Mouse (Mus musculus): ENCODE measurements around the gene Limd2. TPM values are rescaled to one million over a fixed set of nuclear protein-coding genes. Genes with fewer than 3 reads are reported as not detected.

The Limd2 gene
- polyA plus RNA-seq, 1 experiment = 128 TPM

- peak; percentile 32; the same call in 1 of the 2 replicates for TF ChIP-seq CTCF (IDR thresholded peaks at IDR 0.05; ENCODE audit: borderline replicate concordance, extremely low read depth, insufficient read depth, insufficient read length)
- no peak for TF ChIP-seq POLR2A (IDR thresholded peaks at IDR 0.05; ENCODE audit: borderline replicate concordance, extremely low read depth, insufficient read depth, insufficient read length, poor library complexity, severe bottlenecking)
- DNase-seq (ENCODE audit: low read depth) = peak; percentile 42
These were observed 10.1 kb upstream of the Limd2 start for GRCm38 (mm10) chr11:106170807-106171206.

GRCm38 (mm10) chr11:106167435-106167834 is 6.8 kb upstream of the Limd2 start:
- no peak for TF ChIP-seq CTCF (IDR thresholded peaks at IDR 0.05; ENCODE audit: borderline replicate concordance, extremely low read depth, insufficient read depth, insufficient read length)
- TF ChIP-seq POLR2A (IDR thresholded peaks at IDR 0.05; ENCODE audit: borderline replicate concordance, extremely low read depth, insufficient read depth, insufficient read length, poor library complexity, severe bottlenecking) = no peak
- no peak for DNase-seq (ENCODE audit: low read depth)

GRCm38 (mm10) chr11:106164601-106165180 is 4.0 kb upstream of the Limd2 start:
- TF ChIP-seq POLR2A (IDR thresholded peaks at IDR 0.05; ENCODE audit: borderline replicate concordance, extremely low read depth, insufficient read depth, insufficient read length, poor library complexity, severe bottlenecking) (no peak), CTCF (IDR thresholded peaks at IDR 0.05; ENCODE audit: borderline replicate concordance, extremely low read depth, insufficient read depth, insufficient read length) (no peak)
- no peak for DNase-seq (ENCODE audit: low read depth)

- TF ChIP-seq POLR2A (IDR thresholded peaks at IDR 0.05; ENCODE audit: borderline replicate concordance, extremely low read depth, insufficient read depth, insufficient read length, poor library complexity, severe bottlenecking) = no peak
- TF ChIP-seq CTCF (IDR thresholded peaks at IDR 0.05; ENCODE audit: borderline replicate concordance, extremely low read depth, insufficient read depth, insufficient read length) = no peak
- no peak for DNase-seq (ENCODE audit: low read depth)
These were observed 2.9 kb upstream of the Limd2 start for GRCm38 (mm10) chr11:106163546-106163945.

GRCm38 (mm10) chr11:106162237-106162636 is 1.6 kb upstream of the Limd2 start:
- no peak for TF ChIP-seq CTCF (IDR thresholded peaks at IDR 0.05; ENCODE audit: borderline replicate concordance, extremely low read depth, insufficient read depth, insufficient read length)
- TF ChIP-seq POLR2A (IDR thresholded peaks at IDR 0.05; ENCODE audit: borderline replicate concordance, extremely low read depth, insufficient read depth, insufficient read length, poor library complexity, severe bottlenecking) = no peak
- no peak for DNase-seq (ENCODE audit: low read depth)

GRCm38 (mm10) chr11:106159921-106160840 is 479 bp downstream of the Limd2 start:
- TF ChIP-seq POLR2A (IDR thresholded peaks at IDR 0.05; ENCODE audit: borderline replicate concordance, extremely low read depth, insufficient read depth, insufficient read length, poor library complexity, severe bottlenecking) (peak; percentile 85), CTCF (IDR thresholded peaks at IDR 0.05; ENCODE audit: borderline replicate concordance, extremely low read depth, insufficient read depth, insufficient read length) (peak; percentile 17; the same call in 1 of the 2 replicates)
- DNase-seq (ENCODE audit: low read depth) = peak; percentile 94

- TF ChIP-seq CTCF (IDR thresholded peaks at IDR 0.05; ENCODE audit: borderline replicate concordance, extremely low read depth, insufficient read depth, insufficient read length) (no peak), POLR2A (IDR thresholded peaks at IDR 0.05; ENCODE audit: borderline replicate concordance, extremely low read depth, insufficient read depth, insufficient read length, poor library complexity, severe bottlenecking) (no peak)
- DNase-seq (ENCODE audit: low read depth) = peak; percentile 44
These were observed 1.3 kb downstream of the Limd2 start for GRCm38 (mm10) chr11:106159216-106159920.

- DNase-seq (ENCODE audit: low read depth) = no peak
- no peak for TF ChIP-seq POLR2A (IDR thresholded peaks at IDR 0.05; ENCODE audit: borderline replicate concordance, extremely low read depth, insufficient read depth, insufficient read length, poor library complexity, severe bottlenecking)
- no peak for TF ChIP-seq CTCF (IDR thresholded peaks at IDR 0.05; ENCODE audit: borderline replicate concordance, extremely low read depth, insufficient read depth, insufficient read length)
These were observed 1.8 kb downstream of the Limd2 start for GRCm38 (mm10) chr11:106158930-106159215.

- peak; percentile 47; the same call in 1 of the 2 replicates for TF ChIP-seq CTCF (IDR thresholded peaks at IDR 0.05; ENCODE audit: borderline replicate concordance, extremely low read depth, insufficient read depth, insufficient read length)
- no peak for TF ChIP-seq POLR2A (IDR thresholded peaks at IDR 0.05; ENCODE audit: borderline replicate concordance, extremely low read depth, insufficient read depth, insufficient read length, poor library complexity, severe bottlenecking)
- DNase-seq (ENCODE audit: low read depth) = peak; percentile 53
These were observed 2.4 kb downstream of the Limd2 start for GRCm38 (mm10) chr11:106158081-106158929.

- no peak for TF ChIP-seq CTCF (IDR thresholded peaks at IDR 0.05; ENCODE audit: borderline replicate concordance, extremely low read depth, insufficient read depth, insufficient read length)
- no peak for TF ChIP-seq POLR2A (IDR thresholded peaks at IDR 0.05; ENCODE audit: borderline replicate concordance, extremely low read depth, insufficient read depth, insufficient read length, poor library complexity, severe bottlenecking)
- no peak for DNase-seq (ENCODE audit: low read depth)
These were observed 3.5 kb downstream of the Limd2 start for GRCm38 (mm10) chr11:106157154-106157553.

Measured in brain, embryonic 14.5 days (tissue).